Mouse (Mus musculus) cortical plate, adult 2 months (tissue): ENCODE results near the gene Apold1. TPM values are rescaled to one million over a fixed set of nuclear protein-coding genes. Genes with fewer than 3 reads are reported as not detected.

Experiments used
- H3K27ac ChIP-seq: fragments of 200-500 bp; 2 replicates; pipeline ENCODE4 v1.5.1; 2012; ENCODE audit warnings: low read length, control low read depth, inconsistent platforms; ENCODE audit not compliant: insufficient read depth
- H3K4me1 ChIP-seq: fragments of 200-500 bp; 2 replicates; pipeline ENCODE4 v1.6.1; 2011; ENCODE audit warnings: low read length; ENCODE audit not compliant: control insufficient read depth, insufficient read depth
- H3K4me3 ChIP-seq: fragments of 200-500 bp; 2 replicates; pipeline ENCODE4 v1.5.1; 2011; ENCODE audit warnings: mild to moderate bottlenecking, low read length, control low read depth; ENCODE audit not compliant: insufficient read depth
- CTCF ChIP-seq: fragments of 200-500 bp; IDR thresholded peaks from 2 replicates; pipeline ENCODE4 v1.5.1; 2011; ENCODE audit warnings: mild to moderate bottlenecking, control low read depth, low read length; ENCODE audit not compliant: insufficient read depth; ENCODE audit errors: extremely low read depth
- POLR2A ChIP-seq: fragments of 200-500 bp; IDR thresholded peaks from 2 replicates; pipeline ENCODE4 v1.6.1; 2011; ENCODE audit warnings: mild to moderate bottlenecking, low read length, control low read depth; ENCODE audit not compliant: insufficient read depth; ENCODE audit errors: extremely low read depth
- polyA plus RNA-seq: library from polyadenylated mRNA; depleted of rRNA; stranded (reverse); fragments of >200 nt; gene quantifications from 2 replicates; pipeline ENCODE4 v1.2.3, GENCODE M21; 2012; rRNA removed

The Apold1 gene
- polyA plus RNA-seq: 2.7 and 2.9 TPM in 2 replicates

DNA sequence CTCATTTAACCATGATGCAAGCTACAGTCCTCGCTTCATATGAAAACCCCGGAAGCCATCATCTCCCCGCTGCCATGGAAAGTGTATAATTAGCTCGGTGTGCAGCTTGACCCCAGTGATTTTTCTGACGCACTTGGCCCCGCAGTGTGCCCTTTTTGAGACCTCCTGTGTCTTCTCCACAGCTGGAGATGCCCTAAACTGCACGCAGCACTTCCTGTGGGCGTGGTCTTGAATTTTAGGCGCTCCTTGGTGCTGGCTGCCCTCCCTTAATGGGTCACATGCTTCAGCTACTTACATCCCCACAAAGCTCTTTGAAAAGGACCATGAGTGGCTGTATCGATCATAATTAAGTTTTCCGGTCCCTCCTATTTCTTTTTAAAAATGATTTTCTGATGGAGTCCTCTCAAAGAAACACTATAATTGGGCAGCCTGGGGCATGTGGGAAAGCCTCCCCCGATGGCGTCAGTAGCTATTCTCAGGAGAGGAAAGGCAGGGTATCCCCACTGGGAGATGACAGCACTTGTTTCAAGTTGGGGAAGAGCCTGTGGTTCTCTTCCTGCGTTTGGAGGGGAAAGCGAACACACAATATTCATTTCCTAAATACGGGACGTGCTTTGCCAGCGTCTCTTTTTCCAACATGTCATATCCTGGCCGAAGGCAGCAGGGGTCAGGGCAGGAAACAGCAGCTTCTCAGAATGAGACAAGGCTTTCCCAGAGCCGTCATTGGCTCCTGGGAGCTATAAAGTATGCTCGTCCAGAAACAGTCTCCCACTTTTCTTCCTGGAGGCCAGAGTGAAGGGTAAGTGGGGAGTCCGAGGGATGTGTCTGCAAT lies at the start of gene Apold1:
Apold1 (plus strand) TSS at position 488 of the 832 bp plus-strand sequence.
- 0 out of 2 replicates have a peak, but pooled peaks have one; percentile 27 for TF ChIP-seq POLR2A
- TF ChIP-seq CTCF: no peak
- H3K4me3 ChIP-seq: peak within 1 kb of the TSS; percentile 11
- no peaks in the 10 kb centered on the region for H3K4me1 ChIP-seq
- peak within 1 kb of the TSS; percentile 18; the same call in 1 of the 2 replicates for H3K27ac ChIP-seq

DNA sequence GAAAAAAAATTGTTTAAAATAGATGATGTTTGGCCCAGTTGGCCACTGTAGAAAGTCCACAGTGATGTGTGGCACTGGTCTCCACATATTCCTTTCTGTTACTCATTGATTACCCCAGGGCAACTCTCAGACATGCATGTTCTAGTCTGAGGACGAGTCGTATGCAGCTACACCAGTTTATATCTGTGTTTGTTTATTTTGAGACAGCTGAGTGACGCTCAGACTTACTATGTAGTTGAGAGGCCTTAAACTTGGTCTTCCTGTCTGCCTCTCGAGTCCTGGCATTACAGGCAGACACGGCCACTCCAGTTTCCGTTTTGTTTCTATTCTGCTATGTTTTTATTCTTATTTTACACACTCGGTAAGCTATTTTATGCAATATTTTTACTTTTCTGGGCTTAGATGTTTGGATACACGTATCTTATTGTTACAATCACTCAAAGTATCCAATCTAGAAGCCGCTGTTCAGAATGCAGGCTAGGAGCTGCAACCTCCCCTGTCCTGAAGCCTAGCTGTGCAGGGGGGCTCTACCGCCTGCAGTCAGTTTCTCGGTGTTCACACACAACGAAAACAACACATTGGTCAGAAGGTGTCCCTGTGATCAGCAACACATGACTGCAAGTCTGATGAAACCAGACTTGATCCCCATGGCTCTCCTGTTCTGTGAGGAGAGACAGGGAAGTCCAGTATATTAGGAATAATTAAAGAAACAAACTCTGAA lies 48.9 kb upstream of the Apold1 start:
- H3K27ac ChIP-seq: no peak overlapping the region

DNA sequence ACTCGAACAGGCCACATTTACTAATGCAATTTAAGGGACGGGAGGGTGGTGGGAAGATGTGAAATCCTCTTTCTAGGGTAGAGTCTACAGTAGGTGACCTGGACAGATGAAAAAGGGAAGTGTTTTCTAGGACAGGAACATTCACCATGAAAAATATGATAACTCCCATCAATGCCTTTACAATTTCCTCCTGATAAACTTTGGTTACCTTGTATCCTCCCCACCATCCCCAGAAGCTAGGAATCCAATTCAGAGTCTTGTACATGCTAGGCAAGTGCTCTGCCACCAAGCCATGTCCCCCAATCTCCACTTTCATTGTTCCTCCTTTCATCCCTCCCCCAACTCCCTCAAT lies 48.3 kb upstream of the Apold1 start:
- no peak overlapping the region for H3K4me3 ChIP-seq
- no peak overlapping the region for H3K27ac ChIP-seq
- H3K4me1 ChIP-seq: no peaks in the 10 kb centered on the region
- TF ChIP-seq POLR2A (no peak), CTCF (no peak)

More for the DNA sequence above, 48.9 kb upstream of the Apold1 start:
- no peak overlapping the region for H3K4me3 ChIP-seq
- TF ChIP-seq POLR2A (no peak), CTCF (no peak)
- H3K4me1 ChIP-seq: no peaks in the 10 kb centered on the region

DNA sequence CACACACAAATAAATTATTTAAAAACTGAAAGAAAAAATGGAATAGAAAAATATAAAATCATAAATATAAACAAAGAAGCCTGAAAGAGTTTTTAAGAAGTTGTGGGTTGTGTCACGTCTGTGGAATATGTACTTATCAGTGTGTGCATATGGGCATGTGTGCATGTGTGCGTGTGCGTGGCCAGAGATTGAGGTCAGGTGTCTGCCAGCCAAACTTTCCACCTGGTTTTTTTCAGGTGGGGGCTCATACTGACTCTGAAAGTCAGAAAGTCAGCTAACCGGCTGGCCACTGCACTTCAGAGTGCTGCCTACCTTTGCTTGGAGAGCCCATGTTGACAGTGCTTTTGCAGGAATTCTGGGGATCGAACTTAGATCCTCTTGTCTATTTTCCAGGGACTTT lies 47.2 kb upstream of the Apold1 start:
- Histone ChIP-seq H3K4me3 (no peak overlapping the region), H3K27ac (no peak overlapping the region), H3K4me1 (no peaks in the 10 kb centered on the region)
- TF ChIP-seq CTCF (no peak), POLR2A (no peak)

DNA sequence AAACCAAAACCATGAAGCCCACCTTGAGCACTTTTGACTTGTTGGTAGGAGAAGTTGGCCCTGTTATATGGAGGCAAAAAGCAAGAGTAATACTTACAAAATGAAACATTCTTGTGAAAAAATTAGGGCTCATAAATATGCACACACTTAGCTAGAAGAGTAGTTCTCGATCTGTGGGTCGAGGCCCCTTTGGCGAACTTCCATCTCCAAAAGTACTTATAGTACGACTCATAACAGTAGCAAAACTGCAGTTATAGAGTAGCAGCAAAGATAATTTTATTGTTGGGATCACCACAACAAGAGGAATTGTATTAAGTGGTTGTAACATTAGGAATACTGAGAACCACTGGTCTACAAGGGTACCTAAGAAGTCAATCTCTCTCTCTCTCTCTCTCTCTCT lies 41.7 kb upstream of the Apold1 start:
- TF ChIP-seq POLR2A: no peak
- Histone ChIP-seq H3K27ac (no peak overlapping the region), H3K4me1 (no peaks in the 10 kb centered on the region), H3K4me3 (no peak overlapping the region)

DNA sequence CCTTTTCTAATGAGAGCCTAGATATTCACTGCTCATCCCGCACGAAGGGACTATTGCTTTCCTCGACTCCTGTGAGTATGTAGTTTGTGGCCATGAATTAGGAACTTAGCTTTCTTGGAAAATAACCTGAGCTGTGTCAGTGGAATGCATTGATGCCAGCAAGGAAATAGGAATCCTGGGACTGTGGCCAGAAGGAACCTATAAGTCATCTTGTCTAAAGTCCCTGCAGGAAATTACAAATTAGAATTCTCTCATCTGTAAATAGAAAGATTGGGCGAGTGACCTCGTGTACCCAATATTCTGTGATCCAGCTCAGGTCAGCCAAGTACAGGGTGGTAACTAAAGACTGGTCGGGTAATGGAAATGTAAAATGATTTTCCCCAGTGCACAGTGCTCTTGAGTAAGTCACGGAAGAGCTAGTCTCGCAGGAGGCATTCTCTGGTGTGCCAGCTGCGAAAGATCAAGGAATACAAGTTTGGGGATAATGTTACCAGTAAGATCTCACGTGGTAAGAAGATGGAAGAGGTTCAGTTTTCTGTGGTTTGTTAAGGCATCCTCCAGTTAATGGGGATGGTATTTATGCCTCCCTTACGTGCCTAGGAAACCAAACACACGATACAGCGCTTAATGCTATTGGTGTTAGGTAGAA lies 37.6 kb upstream of the Apold1 start:
- no peaks in the 10 kb centered on the region for H3K4me1 ChIP-seq
- H3K4me3 ChIP-seq: no peak overlapping the region

DNA sequence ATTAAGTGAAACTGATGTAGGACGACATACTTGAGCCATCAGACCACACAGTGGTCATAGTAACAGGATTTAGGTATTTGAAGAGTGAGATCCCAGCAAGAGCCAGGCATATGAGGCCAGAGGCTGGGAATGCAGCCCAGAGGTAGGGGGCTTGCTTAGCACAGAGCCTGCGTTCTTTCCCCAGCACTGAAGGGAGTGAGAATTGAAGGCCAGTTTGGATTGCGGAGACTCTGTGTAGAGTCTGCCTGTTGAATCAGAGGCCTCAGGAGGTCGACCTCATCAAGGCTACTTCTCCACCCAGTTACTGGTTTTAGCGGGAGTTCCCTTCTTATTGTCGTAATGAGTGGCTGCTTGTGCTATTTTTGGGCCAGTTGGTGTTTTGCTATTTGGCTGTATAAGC lies 35.5 kb upstream of the Apold1 start:
- Histone ChIP-seq H3K4me3 (no peak overlapping the region), H3K27ac (no peak overlapping the region), H3K4me1 (no peaks in the 10 kb centered on the region)
- no peak for TF ChIP-seq POLR2A
- no peak for TF ChIP-seq CTCF

More for the DNA sequence above, 37.6 kb upstream of the Apold1 start:
- TF ChIP-seq CTCF: no peak
- TF ChIP-seq POLR2A: no peak
- no peak overlapping the region for H3K27ac ChIP-seq

DNA sequence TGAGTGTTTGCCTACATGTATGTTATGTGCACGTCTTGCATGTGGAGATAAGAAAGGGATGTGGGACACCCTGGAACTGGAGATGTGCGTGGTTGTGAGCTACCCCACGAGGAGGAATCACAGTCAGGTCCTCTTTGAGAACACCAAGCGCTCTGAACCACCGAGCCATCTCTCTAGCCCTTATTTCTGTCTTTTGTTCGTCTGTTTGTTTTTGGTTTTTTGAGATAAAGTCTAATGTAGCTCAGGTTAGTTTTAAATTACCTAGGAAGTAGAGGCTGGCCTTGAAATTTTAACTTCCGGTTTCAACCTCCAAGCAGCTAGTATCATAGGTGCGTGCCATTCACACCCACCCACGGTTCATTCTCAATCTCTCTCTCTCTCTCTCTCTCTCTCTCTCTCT lies 34.7 kb upstream of the Apold1 start:
- Histone ChIP-seq H3K4me1 (no peaks in the 10 kb centered on the region), H3K27ac (no peak overlapping the region), H3K4me3 (no peak overlapping the region)
- TF ChIP-seq CTCF (no peak), POLR2A (no peak)

DNA sequence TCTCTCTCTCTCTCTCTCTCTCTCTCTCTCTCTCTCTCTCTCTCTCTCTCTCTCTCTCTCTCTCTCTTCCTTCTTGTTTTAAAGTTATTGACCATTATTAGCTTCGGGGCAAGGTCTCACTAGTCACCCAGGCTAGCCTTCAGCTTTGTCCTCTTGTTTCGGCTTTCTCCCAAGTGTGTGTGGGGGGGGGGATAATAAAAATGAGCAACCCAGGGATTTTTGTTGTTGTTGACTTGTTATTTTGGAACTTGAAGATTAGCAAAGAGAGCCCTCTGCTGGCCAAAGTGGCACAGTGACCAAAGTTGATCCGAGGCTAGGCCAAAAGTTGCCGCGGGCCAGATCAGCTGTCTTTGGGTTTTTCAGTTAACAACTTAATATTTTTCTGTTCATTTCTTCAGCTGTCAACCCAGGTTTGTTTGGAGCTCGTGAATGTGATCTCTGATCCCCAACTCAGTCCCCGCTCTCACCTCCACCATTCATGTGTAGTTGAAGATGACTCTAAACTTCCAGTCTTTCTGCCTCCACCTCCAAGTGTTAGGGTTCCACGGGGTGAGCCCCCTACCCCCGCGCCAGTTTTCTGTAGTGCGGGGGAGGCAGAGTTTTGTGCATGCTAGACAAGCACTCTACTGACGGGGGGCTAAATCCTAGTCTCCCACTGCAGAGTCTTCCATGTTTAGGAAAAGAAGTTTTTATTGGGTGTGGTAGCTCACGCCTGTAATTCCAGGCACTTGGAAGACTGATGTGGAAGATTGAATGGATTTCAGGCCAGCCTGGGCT lies 34.0 kb upstream of the Apold1 start:
- H3K4me1 ChIP-seq: no peaks in the 10 kb centered on the region
- H3K4me3 ChIP-seq: no peak overlapping the region
- H3K27ac ChIP-seq: no peak overlapping the region
- TF ChIP-seq CTCF (peak; percentile 68), POLR2A (no peak)

DNA sequence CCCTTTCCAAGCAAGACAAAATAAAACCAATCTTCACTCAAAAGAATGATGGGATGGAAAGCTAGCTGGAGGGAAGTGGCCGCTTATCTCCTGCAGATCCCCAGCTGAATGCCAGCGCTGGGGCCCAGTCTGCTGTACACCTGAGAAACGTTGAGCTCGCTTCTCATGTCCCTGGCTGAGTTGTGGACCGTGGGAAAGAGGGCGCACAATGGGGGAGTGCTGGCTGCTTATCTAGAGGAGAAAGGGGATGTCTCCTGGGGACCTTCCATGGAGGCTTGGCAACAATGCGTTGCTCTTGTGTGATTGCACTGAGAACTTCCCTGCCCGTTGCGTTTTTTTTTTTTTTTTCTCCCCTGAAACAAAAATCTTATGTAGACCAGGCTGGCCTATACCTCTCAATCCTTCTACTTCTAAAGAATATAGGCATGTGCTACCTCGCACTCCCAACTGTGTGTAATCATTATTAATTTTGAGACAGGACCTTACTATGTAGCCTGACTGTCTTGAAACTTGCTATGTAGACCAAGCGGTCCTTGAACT lies 32.9 kb upstream of the Apold1 start:
- Histone ChIP-seq H3K27ac (no peak overlapping the region), H3K4me1 (no peaks in the 10 kb centered on the region), H3K4me3 (no peak overlapping the region)
- no peak for TF ChIP-seq CTCF
- TF ChIP-seq POLR2A: no peak
